Mouse (Mus musculus): Measurements from ENCODE around the gene Dpysl5. TPM values are rescaled to one million over a fixed set of nuclear protein-coding genes. Genes with fewer than 3 reads are reported as not detected.

The Dpysl5 gene
- polyA plus RNA-seq, 1 experiment from 2014 or later = 3.9 TPM

GRCm38 (mm10) chr5:30825821-30826220, 114.5 kb downstream of the Dpysl5 start:
- H3K36me3 ChIP-seq (ENCODE audit: control insufficient read depth, insufficient read depth, low read length) = no peaks in the 10 kb centered on the region
- no peak overlapping the region for H3K4me3 ChIP-seq (ENCODE audit: low read depth, low read length)
- no peak for DNase-seq (ENCODE audit: low spot score)
- no peak overlapping the region for H3K4me2 ChIP-seq (ENCODE audit: low read depth, severe bottlenecking)
- no peak overlapping the region for H3K27ac ChIP-seq (replicated peaks; ENCODE audit: low read depth, low read length)
- ATAC-seq (ENCODE audit: insufficient number of reproducible peaks, low FRiP score, low TSS enrichment, low read depth) = no peak
- H3K27me3 ChIP-seq (ENCODE audit: control insufficient read depth, insufficient read depth, low read length) = no peaks in the 10 kb centered on the region
- 83% methylated on average over 6 of the region's 6 CpGs for WGBS
- H3K9ac ChIP-seq (ENCODE audit: low read length) = no peak overlapping the region
- no peaks in the 10 kb centered on the region for H3K9me3 ChIP-seq (ENCODE audit: control insufficient read depth, low read length)
- H3K4me1 ChIP-seq (ENCODE audit: control insufficient read depth, insufficient read depth, low read length) = no peaks in the 10 kb centered on the region

GRCm38 (mm10) chr5:30833416-30833815, 122.1 kb downstream of the Dpysl5 start:
- Histone ChIP-seq H3K9me3 (ENCODE audit: control insufficient read depth, low read length) (no peaks in the 10 kb centered on the region), H3K27ac (replicated peaks; ENCODE audit: low read depth, low read length) (no peak overlapping the region), H3K27me3 (ENCODE audit: control insufficient read depth, insufficient read depth, low read length) (no peaks in the 10 kb centered on the region), H3K36me3 (ENCODE audit: control insufficient read depth, insufficient read depth, low read length) (no peaks in the 10 kb centered on the region), H3K4me2 (ENCODE audit: low read depth, severe bottlenecking) (no peak overlapping the region), H3K4me3 (ENCODE audit: low read depth, low read length) (no peak overlapping the region), H3K4me1 (ENCODE audit: control insufficient read depth, insufficient read depth, low read length) (no peaks in the 10 kb centered on the region), H3K9ac (ENCODE audit: low read length) (no peak overlapping the region)
- WGBS = 84% methylated on average over 3 of the region's 3 CpGs
- no peak for ATAC-seq (ENCODE audit: insufficient number of reproducible peaks, low FRiP score, low TSS enrichment, low read depth)
- DNase-seq (ENCODE audit: low spot score) = no peak

GRCm38 (mm10) chr5:30839731-30840130, 128.4 kb downstream of the Dpysl5 start:
- ATAC-seq (ENCODE audit: insufficient number of reproducible peaks, low FRiP score, low TSS enrichment, low read depth) (no peak), DNase-seq (ENCODE audit: low spot score) (no peak)
- Histone ChIP-seq H3K27ac (replicated peaks; ENCODE audit: low read depth, low read length) (no peak overlapping the region), H3K9ac (ENCODE audit: low read length) (no peak overlapping the region), H3K4me2 (ENCODE audit: low read depth, severe bottlenecking) (no peak overlapping the region), H3K4me3 (ENCODE audit: low read depth, low read length) (no peak overlapping the region), H3K36me3 (ENCODE audit: control insufficient read depth, insufficient read depth, low read length) (no peaks in the 10 kb centered on the region), H3K9me3 (ENCODE audit: control insufficient read depth, low read length) (no peaks in the 10 kb centered on the region), H3K27me3 (ENCODE audit: control insufficient read depth, insufficient read depth, low read length) (no peaks in the 10 kb centered on the region), H3K4me1 (ENCODE audit: control insufficient read depth, insufficient read depth, low read length) (no peaks in the 10 kb centered on the region)
- WGBS = 87% methylated on average over 2 of the region's 2 CpGs

- Histone ChIP-seq H3K27ac (replicated peaks; ENCODE audit: low read depth, low read length) (no peak overlapping the region), H3K4me3 (ENCODE audit: low read depth, low read length) (no peak overlapping the region), H3K36me3 (ENCODE audit: control insufficient read depth, insufficient read depth, low read length) (no peaks in the 10 kb centered on the region), H3K27me3 (ENCODE audit: control insufficient read depth, insufficient read depth, low read length) (no peaks in the 10 kb centered on the region), H3K9ac (ENCODE audit: low read length) (no peak overlapping the region), H3K4me2 (ENCODE audit: low read depth, severe bottlenecking) (no peak overlapping the region), H3K4me1 (ENCODE audit: control insufficient read depth, insufficient read depth, low read length) (no peaks in the 10 kb centered on the region), H3K9me3 (ENCODE audit: control insufficient read depth, low read length) (no peaks in the 10 kb centered on the region)
- DNase-seq (ENCODE audit: low spot score) (peak; percentile 46), ATAC-seq (ENCODE audit: insufficient number of reproducible peaks, low FRiP score, low TSS enrichment, low read depth) (no peak)
- WGBS = 43% methylated on average over 3 of the region's 3 CpGs
These were observed 130.5 kb downstream of the Dpysl5 start for GRCm38 (mm10) chr5:30841896-30842295.

Other genes with a start within 250 kb of the Dpysl5 start
- 0.07 TPM in 1 of 2 replicates, not detected in the other for gene Otof, start 249.6 kb upstream of the Dpysl5 start, polyA plus RNA-seq (2014; fragmentation: Nextera tagmentation; extraction: Ambion mirVana)
- gene 1700001C02Rik, start 245.5 kb upstream of the Dpysl5 start, polyA plus RNA-seq (2014; fragmentation: Nextera tagmentation; extraction: Ambion mirVana) = not detected in 2 replicates
- gene Cib4, start 165.7 kb upstream of the Dpysl5 start, polyA plus RNA-seq (2014; fragmentation: Nextera tagmentation; extraction: Ambion mirVana) = not detected in 2 replicates
- 0.12 and 0.41 TPM in 2 replicates for gene Kcnk3, start 123.4 kb upstream of the Dpysl5 start, polyA plus RNA-seq (2014; fragmentation: Nextera tagmentation; extraction: Ambion mirVana)
- gene Slc35f6, start 63.6 kb upstream of the Dpysl5 start, polyA plus RNA-seq (2014; fragmentation: Nextera tagmentation; extraction: Ambion mirVana) = 20.2 and 21.6 TPM in 2 replicates
- gene Cenpa, start 44.8 kb upstream of the Dpysl5 start, polyA plus RNA-seq (2014; fragmentation: Nextera tagmentation; extraction: Ambion mirVana) = 498 and 533 TPM in 2 replicates
- 16.8 and 18.0 TPM in 2 replicates for gene Mapre3, start 103.1 kb downstream of the Dpysl5 start, polyA plus RNA-seq (2014; fragmentation: Nextera tagmentation; extraction: Ambion mirVana)
- gene Tmem214, start 156.4 kb downstream of the Dpysl5 start, polyA plus RNA-seq (2014; fragmentation: Nextera tagmentation; extraction: Ambion mirVana) = 49.3 and 50.9 TPM in 2 replicates
- gene Agbl5, start 177.1 kb downstream of the Dpysl5 start, polyA plus RNA-seq (2014; fragmentation: Nextera tagmentation; extraction: Ambion mirVana) = 33.0 and 35.7 TPM in 2 replicates
- 384 and 395 TPM in 2 replicates for gene Ost4, start 196.2 kb downstream of the Dpysl5 start, polyA plus RNA-seq (2014; fragmentation: Nextera tagmentation; extraction: Ambion mirVana)
- gene Emilin1, start 201.8 kb downstream of the Dpysl5 start, polyA plus RNA-seq (2014; fragmentation: Nextera tagmentation; extraction: Ambion mirVana) = 117 and 122 TPM in 2 replicates
- gene Khk, start 209.9 kb downstream of the Dpysl5 start, polyA plus RNA-seq (2014; fragmentation: Nextera tagmentation; extraction: Ambion mirVana) = 5.4 and 7.9 TPM in 2 replicates
- gene Cgref1, start 234.0 kb downstream of the Dpysl5 start, polyA plus RNA-seq (2014; fragmentation: Nextera tagmentation; extraction: Ambion mirVana) = 2.2 and 2.7 TPM in 2 replicates
- 96.5 and 101 TPM in 2 replicates for gene Preb, start 248.8 kb downstream of the Dpysl5 start, polyA plus RNA-seq (2014; fragmentation: Nextera tagmentation; extraction: Ambion mirVana)